Mouse (Mus musculus): Measurements from ENCODE around the gene Csrp3. TPM values are rescaled to one million over a fixed set of nuclear protein-coding genes. Genes with fewer than 3 reads are reported as not detected.

Csrp3 gene
- total and polyA plus RNA-seq, 3 experiments, result 0.17 to 0.81 TPM; not detected in 1

DNA sequence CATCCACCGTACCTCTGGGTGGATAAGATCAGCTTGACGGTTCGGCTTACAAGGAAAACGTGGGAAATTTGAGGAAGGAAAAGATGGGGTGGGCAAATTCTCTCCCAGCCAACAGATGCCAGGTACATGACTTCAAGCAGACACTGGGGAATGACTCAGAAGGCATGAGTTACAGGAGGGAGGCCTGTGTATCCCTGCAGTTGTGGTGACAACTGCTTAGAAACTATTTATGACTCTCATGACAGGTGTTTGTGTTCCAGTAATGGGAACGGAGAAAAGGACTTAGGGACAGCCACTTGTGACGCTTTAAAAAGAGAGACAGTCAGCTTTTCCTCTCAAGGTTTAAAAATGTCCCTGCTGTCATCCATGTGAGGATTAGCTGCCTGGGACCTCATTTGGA, 22.3 kb upstream of the Csrp3 start:
- DNase-seq (ENCODE audit: low read depth, low spot score), result no peak
- Histone ChIP-seq H3K4me1 (ENCODE audit: control insufficient read depth in 1 of 2, insufficient read depth in 2 of 2, low read length in 2 of 2) (peaks cover 10 to 13% of the 10 kb centered on the region in 2 experiments), H3K27ac (ENCODE audit: control insufficient read depth, low read depth, low read length) (no peak overlapping the region), H3K79me2 (ENCODE audit: control insufficient read depth, insufficient read depth, low read length, poor library complexity) (no peaks in the 10 kb centered on the region; the same call in 1 of the 2 replicates), H3K9me3 (replicated peaks; ENCODE audit: insufficient read depth, low read length) (no peaks in the 10 kb centered on the region), H3K4me3 (ENCODE audit: control insufficient read depth in 1 of 2, insufficient read depth in 1 of 2, low read depth in 2 of 2, low read length in 2 of 2) (no peak overlapping the region), H3K9ac (ENCODE audit: control insufficient read depth, low read depth, low read length, poor library complexity, severe bottlenecking) (no peak overlapping the region), H3K27me3 (ENCODE audit: control insufficient read depth in 1 of 2, insufficient read depth in 2 of 2, low read length in 2 of 2) (no peaks in the 10 kb centered on the region), H3K36me3 (ENCODE audit: control insufficient read depth in 1 of 2, insufficient read depth in 2 of 2, low read length in 2 of 2) (peaks cover 14 to 29% of the 10 kb centered on the region in 2 experiments)
- TF ChIP-seq KAT2A (conservative IDR thresholded peaks at IDR 0.05; ENCODE audit: low read depth, low read length) (no peak), CHD2 (IDR thresholded peaks at IDR 0.05; ENCODE audit: low read length) (no peak), NRF1 (IDR thresholded peaks at IDR 0.05; ENCODE audit: insufficient read depth, low read depth, low read length, poor library complexity, severe bottlenecking) (no peak), ZKSCAN1 (IDR thresholded peaks at IDR 0.05; ENCODE audit: low read depth, low read length) (no peak), MAFK (IDR thresholded peaks at IDR 0.05; ENCODE audit: borderline replicate concordance, low read depth, low read length) (no peak), SIN3A (IDR thresholded peaks at IDR 0.05; ENCODE audit: low read length) (no peak), SMC3 (IDR thresholded peaks at IDR 0.05; ENCODE audit: low read depth, low read length) (no peak), MYC (IDR thresholded peaks at IDR 0.05; ENCODE audit: low read depth, low read length) (no peak), TCF12 (IDR thresholded peaks at IDR 0.05; ENCODE audit: low read depth, low read length) (no peak), UBTF (IDR thresholded peaks at IDR 0.05; ENCODE audit: borderline replicate concordance, insufficient read depth, low read depth, low read length) (no peak), TAL1 (IDR thresholded peaks at IDR 0.05; ENCODE audit: low read length) (no peak), NELFE (IDR thresholded peaks at IDR 0.05; ENCODE audit: low read depth, low read length) (no peak), USF2 (IDR thresholded peaks at IDR 0.05; ENCODE audit: borderline replicate concordance in 1 of 2, insufficient read depth in 1 of 2, low read depth in 1 of 2, low read length in 2 of 2) (no peak)

DNA sequence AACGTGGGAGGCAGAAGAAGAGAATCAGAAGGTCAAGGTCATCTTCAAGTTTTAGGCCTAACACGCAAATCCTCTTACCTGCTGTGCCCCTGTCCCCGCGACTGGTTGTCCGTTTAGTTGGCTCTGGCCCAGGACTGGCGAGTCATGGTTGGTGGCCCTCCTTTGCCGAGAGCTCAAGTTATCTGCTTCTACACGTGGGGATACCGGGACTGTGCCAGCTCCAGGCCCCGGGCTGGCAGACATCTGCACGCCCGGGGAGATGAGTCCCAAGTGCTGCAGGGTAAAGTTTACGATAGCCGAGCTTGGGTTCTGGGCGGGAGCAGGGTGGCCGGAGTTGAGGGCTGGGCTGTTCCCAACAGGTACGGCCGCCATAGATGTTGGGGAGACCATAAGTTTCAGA, 19.7 kb upstream of the Csrp3 start:
- Histone ChIP-seq H3K4me1 (ENCODE audit: control insufficient read depth in 1 of 2, insufficient read depth in 2 of 2, low read length in 2 of 2) (peaks cover 28 to 36% of the 10 kb centered on the region in 2 experiments), H3K79me2 (ENCODE audit: control insufficient read depth, insufficient read depth, low read length, poor library complexity) (no peaks in the 10 kb centered on the region), H3K27ac (ENCODE audit: control insufficient read depth, low read depth, low read length) (no peak overlapping the region), H3K36me3 (ENCODE audit: control insufficient read depth in 1 of 2, insufficient read depth in 2 of 2, low read length in 2 of 2) (peaks cover 25 to 37% of the 10 kb centered on the region in 2 experiments), H3K4me3 (ENCODE audit: control insufficient read depth in 1 of 2, insufficient read depth in 1 of 2, low read depth in 2 of 2, low read length in 2 of 2) (no peak overlapping the region), H3K9me3 (replicated peaks; ENCODE audit: insufficient read depth, low read length) (no peaks in the 10 kb centered on the region), H3K9ac (ENCODE audit: control insufficient read depth, low read depth, low read length, poor library complexity, severe bottlenecking) (no peak overlapping the region), H3K27me3 (ENCODE audit: control insufficient read depth in 1 of 2, insufficient read depth in 2 of 2, low read length in 2 of 2) (no peaks in the 10 kb centered on the region)
- TF ChIP-seq MAX (IDR thresholded peaks at IDR 0.05; ENCODE audit: low read length), result no peak
- no peak for TF ChIP-seq JUND (IDR thresholded peaks at IDR 0.05; ENCODE audit: low read depth, low read length)
- no peak for TF ChIP-seq MXI1 (IDR thresholded peaks at IDR 0.05; ENCODE audit: low read depth, low read length)
- no peak for TF ChIP-seq TBP (IDR thresholded peaks at IDR 0.05; ENCODE audit: low read depth, low read length)
- no peak for TF ChIP-seq NELFE (IDR thresholded peaks at IDR 0.05; ENCODE audit: low read depth, low read length)
- TF ChIP-seq CHD1 (IDR thresholded peaks at IDR 0.05; ENCODE audit: low read depth, low read length), result no peak
- TF ChIP-seq TAL1 (IDR thresholded peaks at IDR 0.05; ENCODE audit: low read length), result no peak
- TF ChIP-seq BHLHE40 (IDR thresholded peaks at IDR 0.05; ENCODE audit: borderline replicate concordance, low read depth, low read length), result no peak
- no peak for TF ChIP-seq GATA1 (IDR thresholded peaks at IDR 0.05; ENCODE audit: low read depth, low read length)
- no peak for TF ChIP-seq MYB (IDR thresholded peaks at IDR 0.05; ENCODE audit: low read depth, low read length)
- no peak for DNase-seq (ENCODE audit: low read depth, low spot score)
